Mouse (Mus musculus) hindbrain, postnatal 0 days (tissue): ENCODE results near the gene Tead1. TPM values are rescaled to one million over a fixed set of nuclear protein-coding genes. Genes with fewer than 3 reads are reported as not detected.

Source experiments
- ATAC-seq: fragments of 200-750 bp; cut with Nextera tagmentation; 2 replicates; pipeline ENCODE4 v1.8.0; 2017; ENCODE audit warnings: mild to moderate bottlenecking, moderate TSS enrichment, moderate library complexity
- DNase-seq: peaks from one replicate; pipeline ENCODE4 v3.0.0-alpha.2; 2015; ENCODE audit warnings: low spot score
- H3K27ac ChIP-seq: fragments of 300-500 bp; sonication (generic); 2 replicates; pipeline ENCODE4 v1.5.1; 2014; ENCODE audit warnings: mild to moderate bottlenecking
- H3K27me3 ChIP-seq: fragments of 300-500 bp; sonication (generic); 2 replicates; pipeline ENCODE4 v1.6.1; 2014; ENCODE audit warnings: low read length, mixed read lengths; ENCODE audit not compliant: insufficient read depth
- H3K36me3 ChIP-seq: fragments of 300-500 bp; sonication (generic); 2 replicates; pipeline ENCODE4 v1.6.1; 2014; ENCODE audit warnings: low read length, mixed read lengths; ENCODE audit not compliant: insufficient read depth
- H3K4me1 ChIP-seq: fragments of 300-500 bp; sonication (generic); 2 replicates; pipeline ENCODE4 v1.6.1; 2014; ENCODE audit warnings: antibody characterized with exemption, low read length, mixed read lengths; ENCODE audit not compliant: insufficient read depth
- H3K4me2 ChIP-seq: fragments of 300-500 bp; sonication (generic); 2 replicates; pipeline ENCODE4 v1.6.1; 2014; ENCODE audit warnings: low read depth, mild to moderate bottlenecking, low read length, moderate library complexity, mixed read lengths
- H3K4me3 ChIP-seq: fragments of 300-500 bp; sonication (generic); 2 replicates; pipeline ENCODE4 v1.5.1; 2014; ENCODE audit warnings: low read length
- H3K9ac ChIP-seq: fragments of 300-500 bp; sonication (generic); replicated peaks from 2 replicates; pipeline ENCODE4 v1.6.1; 2014; ENCODE audit warnings: mild to moderate bottlenecking, low read length, moderate library complexity, mixed read lengths
- H3K9me3 ChIP-seq: fragments of 300-500 bp; sonication (generic); 2 replicates; pipeline ENCODE4 v1.6.1; 2016; ENCODE audit warnings: low read length, mixed read lengths
- CTCF ChIP-seq: IDR thresholded peaks from 2 replicates; pipeline ENCODE4 v1.5.1; 2016; ENCODE audit warnings: antibody characterized with exemption, control low read depth, low read depth
- WGBS: fragments of 180-500 bp; shearing (Covaris S2); extraction: QIAGEN DNeasy Blood & Tissue Kit; methylation state at CpG from one replicate; pipeline ENCODE4 v1.1.7; 2014; 5-methylcytosine and 5-hydroxymethylcytosine counted together
- polyA plus RNA-seq: library from polyadenylated mRNA; unstranded; fragments of >200 nt; fragmentation: Nextera tagmentation; extraction: Ambion mirVana; gene quantifications from 2 replicates; pipeline ENCODE4 v1.2.1, GENCODE M21; 2015
- total RNA-seq: library from RNA; depleted of rRNA; stranded (reverse); fragments of >200 nt; gene quantifications from 2 replicates; pipeline ENCODE4 v1.2.3, GENCODE M21; 2014

Tead1 gene
- total and polyA plus RNA-seq, 2 experiments from 2014 or later, result 10.2 to 32.4 TPM

DNA sequence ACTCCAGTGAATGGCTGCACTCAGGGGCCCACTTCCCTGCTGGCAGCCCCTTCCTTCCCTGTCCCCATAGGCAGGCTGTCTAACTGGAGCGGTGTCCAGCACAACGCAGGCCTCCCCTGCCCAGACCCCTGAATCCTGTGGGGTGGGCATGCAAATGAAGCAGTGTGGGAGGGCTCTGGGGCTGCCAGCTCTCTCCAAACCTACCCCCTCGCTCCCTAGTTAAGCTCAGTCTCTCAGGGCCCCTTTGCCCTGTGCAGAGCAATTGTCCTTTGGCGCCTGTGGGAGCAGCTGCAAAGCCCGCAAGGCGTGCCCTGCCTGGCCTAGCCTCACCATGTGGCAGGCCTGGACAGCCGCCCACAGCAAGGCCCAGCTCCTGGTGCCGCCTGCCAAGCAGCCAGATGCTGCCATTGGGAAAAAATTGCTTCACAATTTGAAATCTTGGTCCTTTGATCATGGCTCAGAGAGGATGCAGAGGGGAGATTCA, 204.7 kb downstream of the Tead1 start:
- WGBS, result 22% methylated on average over 8 of the region's 8 CpGs

DNA sequence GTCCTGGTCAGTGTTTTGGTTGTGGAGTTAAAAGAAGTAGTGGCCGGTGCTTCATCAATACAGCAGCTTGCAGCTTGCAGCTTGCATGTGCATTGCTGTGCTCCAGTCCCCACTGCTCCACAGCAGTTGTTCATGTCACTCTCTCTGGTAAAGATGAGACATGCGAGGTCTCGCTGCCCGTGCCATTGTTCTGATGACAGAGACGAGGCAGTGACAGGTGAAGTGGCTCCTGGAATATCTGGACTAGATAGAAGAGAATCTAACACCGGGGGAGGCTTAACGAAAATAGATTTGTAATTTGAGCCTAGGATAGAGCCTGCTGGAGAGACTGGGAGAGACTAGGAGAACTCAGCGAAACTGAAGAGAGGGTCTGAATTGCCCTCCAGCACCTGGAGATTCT, 206.4 kb downstream of the Tead1 start:
- ATAC-seq (no peak), DNase-seq (no peak)
- H3K4me2 ChIP-seq, result no peak overlapping the region
- no peaks in the 10 kb centered on the region for H3K36me3 ChIP-seq
- H3K9me3 ChIP-seq, result no peaks in the 10 kb centered on the region
- TF ChIP-seq CTCF, result no peak
- WGBS, result 70% methylated on average over 8 of the region's 8 CpGs
- H3K4me1 ChIP-seq, result peaks cover 14% of the 10 kb centered on the region
- H3K9ac ChIP-seq, result no peak overlapping the region
- no peak overlapping the region for H3K27ac ChIP-seq
- H3K27me3 ChIP-seq, result no peaks in the 10 kb centered on the region
- no peak overlapping the region for H3K4me3 ChIP-seq

More for the DNA sequence above, 204.7 kb downstream of the Tead1 start:
- DNase-seq (peak; percentile 87), ATAC-seq (peak; percentile 97)
- Histone ChIP-seq H3K4me1 (peaks cover 14% of the 10 kb centered on the region), H3K27ac (peak overlapping the region; percentile 43; the same call in 1 of the 2 replicates), H3K36me3 (no peaks in the 10 kb centered on the region), H3K9me3 (no peaks in the 10 kb centered on the region), H3K9ac (no peak overlapping the region), H3K4me3 (no peak overlapping the region), H3K4me2 (no peak overlapping the region), H3K27me3 (no peaks in the 10 kb centered on the region)
- TF ChIP-seq CTCF, result no peak

DNA sequence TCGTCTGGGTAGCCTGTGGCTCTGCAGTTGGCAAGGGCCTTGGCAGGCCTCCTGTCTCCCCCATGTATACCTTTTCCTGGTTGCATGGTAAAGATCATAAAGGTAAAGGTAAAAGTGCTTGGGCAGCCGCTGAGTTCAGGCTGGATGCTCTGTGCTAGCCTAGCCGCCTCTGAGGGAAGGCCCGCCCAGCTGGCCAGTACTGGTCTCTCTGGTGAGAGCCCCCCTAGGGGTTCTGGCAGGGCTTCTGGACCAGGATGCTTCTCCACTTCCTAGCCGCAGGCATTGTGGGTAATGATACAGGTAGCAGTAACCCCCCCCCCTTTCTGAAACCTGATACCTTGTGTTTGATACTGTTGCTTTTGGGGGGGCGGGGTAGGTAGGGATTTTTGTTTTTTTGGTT, 212.8 kb downstream of the Tead1 start:
- Histone ChIP-seq H3K9ac (no peak overlapping the region), H3K27me3 (no peaks in the 10 kb centered on the region), H3K4me3 (no peak overlapping the region), H3K27ac (no peak overlapping the region), H3K4me1 (no peaks in the 10 kb centered on the region), H3K36me3 (no peaks in the 10 kb centered on the region; the same call in 1 of the 2 replicates), H3K9me3 (no peaks in the 10 kb centered on the region), H3K4me2 (no peak overlapping the region)
- 91% methylated on average over 6 of the region's 6 CpGs for WGBS
- ATAC-seq (no peak), DNase-seq (no peak)
- no peak for TF ChIP-seq CTCF

DNA sequence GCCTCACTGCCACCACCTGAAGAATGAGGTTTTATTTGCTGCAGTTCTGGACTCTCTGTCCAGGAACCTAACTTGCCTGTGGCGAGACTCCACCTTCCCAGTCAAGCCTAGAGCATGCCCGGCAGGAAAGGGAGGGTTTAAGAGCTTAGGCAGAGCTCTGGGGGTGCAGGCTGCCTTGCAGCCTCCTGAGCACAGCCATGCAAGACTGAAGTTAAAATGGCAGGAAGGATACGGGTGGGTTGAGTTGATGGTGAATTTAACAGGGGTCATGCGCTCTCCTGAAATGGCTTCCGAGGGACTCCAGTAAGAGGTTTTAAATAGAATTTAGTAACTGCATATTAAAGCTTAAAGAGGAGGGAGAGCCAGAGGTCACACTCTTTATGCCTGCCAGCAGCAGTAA, 213.5 kb downstream of the Tead1 start:
- Histone ChIP-seq H3K4me3 (no peak overlapping the region), H3K27ac (no peak overlapping the region), H3K27me3 (no peaks in the 10 kb centered on the region), H3K9me3 (no peaks in the 10 kb centered on the region), H3K4me1 (no peaks in the 10 kb centered on the region), H3K9ac (no peak overlapping the region), H3K36me3 (no peaks in the 10 kb centered on the region; the same call in 1 of the 2 replicates), H3K4me2 (no peak overlapping the region)
- WGBS, result 82% methylated on average over 5 of the region's 5 CpGs
- no peak for DNase-seq
- no peak for ATAC-seq
- TF ChIP-seq CTCF, result no peak

DNA sequence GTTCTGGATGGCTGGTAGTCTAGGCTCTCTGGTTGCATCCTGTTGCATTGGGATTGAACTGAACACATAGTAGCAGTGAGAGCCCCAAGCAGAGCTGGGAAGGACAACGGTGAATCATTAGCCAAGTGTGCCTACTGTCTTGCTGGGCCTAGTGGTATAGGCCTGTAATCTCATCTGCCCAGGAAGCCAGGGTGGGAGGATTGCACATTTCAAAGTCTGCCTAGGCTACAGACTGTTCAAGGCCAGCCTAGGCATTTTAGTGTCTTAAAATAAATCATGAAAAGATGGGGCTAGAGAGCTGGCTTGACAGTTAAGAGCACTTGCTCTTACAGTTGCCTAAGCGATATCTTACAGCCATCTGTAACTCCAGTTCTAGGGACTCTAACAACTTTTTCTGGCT, 217.2 kb downstream of the Tead1 start:
- WGBS, result 95% methylated on average over 2 of the region's 2 CpGs
- no peaks in the 10 kb centered on the region for H3K9me3 ChIP-seq
- no peak overlapping the region for H3K4me2 ChIP-seq
- no peaks in the 10 kb centered on the region for H3K4me1 ChIP-seq
- no peaks in the 10 kb centered on the region for H3K27me3 ChIP-seq
- no peaks in the 10 kb centered on the region; the same call in 1 of the 2 replicates for H3K36me3 ChIP-seq
- DNase-seq (no peak), ATAC-seq (no peak)
- TF ChIP-seq CTCF, result no peak
- no peak overlapping the region for H3K4me3 ChIP-seq
- H3K27ac ChIP-seq, result no peak overlapping the region
- H3K9ac ChIP-seq, result no peak overlapping the region

DNA sequence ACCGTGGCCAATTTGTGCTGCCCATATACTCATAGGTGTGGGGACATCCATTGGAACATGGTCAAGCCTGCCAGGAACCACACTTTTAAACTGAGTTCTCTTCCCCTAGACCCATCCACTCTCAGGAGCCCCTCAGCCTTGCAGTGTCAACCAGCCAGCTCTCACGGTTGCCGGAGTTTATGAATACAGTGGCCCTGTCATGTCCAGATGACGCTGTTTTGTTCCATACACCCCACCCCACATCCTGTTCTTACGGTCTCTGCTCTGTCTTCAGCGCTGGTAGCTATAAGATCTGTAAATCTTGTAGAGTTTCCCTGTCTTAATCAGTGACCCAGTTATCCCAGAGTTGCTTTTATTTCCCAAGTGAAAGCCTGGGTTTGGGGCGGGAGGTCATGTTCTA, 222.6 kb downstream of the Tead1 start:
- Histone ChIP-seq H3K4me1 (no peaks in the 10 kb centered on the region), H3K27ac (no peak overlapping the region), H3K36me3 (no peaks in the 10 kb centered on the region), H3K4me3 (no peak overlapping the region), H3K4me2 (no peak overlapping the region), H3K9me3 (no peaks in the 10 kb centered on the region), H3K9ac (no peak overlapping the region), H3K27me3 (no peaks in the 10 kb centered on the region)
- ATAC-seq, result no peak
- TF ChIP-seq CTCF, result no peak
- no peak for DNase-seq
- 88% methylated on average over 7 of the region's 7 CpGs for WGBS

DNA sequence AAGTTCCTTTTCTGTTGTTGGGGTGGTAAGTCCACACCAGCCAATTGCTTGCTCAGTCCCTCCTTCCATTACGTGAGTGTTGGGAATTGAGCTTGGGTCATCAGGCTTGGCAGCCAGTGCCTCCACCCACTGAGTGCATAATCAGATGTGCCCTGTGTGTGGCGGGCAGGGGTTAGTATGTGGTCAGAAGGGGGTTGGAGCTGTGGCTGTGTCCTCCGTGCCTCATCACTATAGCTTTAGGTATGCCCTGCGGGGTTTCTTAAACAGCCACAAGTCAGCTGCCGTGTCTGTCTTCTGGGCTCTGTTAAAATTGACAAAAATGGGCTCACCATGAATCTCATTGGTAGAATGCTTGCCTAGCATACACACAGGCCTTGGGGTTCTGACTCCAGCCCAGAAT, 227.7 kb downstream of the Tead1 start:
- no peak for TF ChIP-seq CTCF
- WGBS, result 49% methylated on average over 5 of the region's 5 CpGs
- Histone ChIP-seq H3K27ac (no peak overlapping the region), H3K9ac (no peak overlapping the region), H3K27me3 (no peaks in the 10 kb centered on the region), H3K4me3 (no peak overlapping the region), H3K4me1 (no peaks in the 10 kb centered on the region), H3K4me2 (no peak overlapping the region), H3K36me3 (no peaks in the 10 kb centered on the region), H3K9me3 (no peaks in the 10 kb centered on the region)
- ATAC-seq, result no peak
- DNase-seq, result no peak
